Mouse (Mus musculus) layer of hippocampus, adult 9-11 months (tissue): ENCODE results near the gene Slc2a8.
A peak's percentile ranks its signal among the peaks of the same experiment; 100 is the strongest.

ENCODE experiments used
- DNase-seq: peaks from one replicate; pipeline ENCODE4 v3.0.0; 2022

The Slc2a8 gene

DNA sequence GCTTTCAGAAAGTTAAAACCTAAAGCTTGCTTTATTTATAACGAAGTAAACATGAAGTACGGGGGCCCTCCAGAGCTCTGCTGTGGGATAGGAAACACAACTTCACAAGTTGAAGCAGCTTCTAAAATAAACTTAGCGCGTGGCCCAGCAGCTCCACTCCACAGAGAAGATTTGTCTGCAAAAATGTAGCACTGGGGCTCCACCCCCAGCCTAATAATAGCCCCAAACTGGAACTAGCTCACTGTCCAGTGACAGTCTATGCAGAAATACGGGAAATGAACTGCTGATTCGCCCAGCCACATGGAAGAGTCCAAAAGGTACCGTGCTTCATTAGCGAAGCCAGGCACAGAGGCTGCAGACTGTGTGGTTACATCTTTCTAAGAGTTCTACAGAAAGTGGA lies 12.6 kb downstream of the Slc2a8 start:
- peak; percentile 75 for DNase-seq

DNA sequence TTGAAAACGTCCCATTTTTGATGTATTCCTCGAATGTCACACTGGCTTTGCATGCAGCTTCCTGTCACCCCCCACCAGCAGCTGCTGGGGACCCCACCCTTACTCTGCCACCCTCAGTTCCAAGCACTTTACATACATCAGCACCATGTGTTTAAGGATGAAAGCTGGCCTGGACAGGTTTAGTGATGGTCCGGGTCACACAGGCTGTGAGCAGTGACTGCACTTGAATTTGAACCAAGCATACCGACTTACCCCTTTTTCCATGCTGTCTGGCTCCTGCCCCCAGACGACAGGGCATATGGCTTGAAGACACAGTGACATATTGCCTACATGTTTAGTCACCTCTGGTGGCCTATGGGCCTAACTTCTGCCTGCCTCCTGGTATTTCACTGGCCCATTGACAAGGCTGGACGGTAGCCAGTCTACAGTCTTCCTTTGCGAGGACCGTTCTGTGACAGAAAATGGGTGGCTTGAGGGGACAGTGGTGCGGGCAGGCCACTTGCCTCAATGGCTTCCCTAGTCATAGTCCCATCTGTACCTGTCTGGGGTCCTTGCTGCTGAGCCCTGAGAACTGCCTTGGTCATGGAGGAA lies 13.8 kb downstream of the Slc2a8 start:
- no peak for DNase-seq

DNA sequence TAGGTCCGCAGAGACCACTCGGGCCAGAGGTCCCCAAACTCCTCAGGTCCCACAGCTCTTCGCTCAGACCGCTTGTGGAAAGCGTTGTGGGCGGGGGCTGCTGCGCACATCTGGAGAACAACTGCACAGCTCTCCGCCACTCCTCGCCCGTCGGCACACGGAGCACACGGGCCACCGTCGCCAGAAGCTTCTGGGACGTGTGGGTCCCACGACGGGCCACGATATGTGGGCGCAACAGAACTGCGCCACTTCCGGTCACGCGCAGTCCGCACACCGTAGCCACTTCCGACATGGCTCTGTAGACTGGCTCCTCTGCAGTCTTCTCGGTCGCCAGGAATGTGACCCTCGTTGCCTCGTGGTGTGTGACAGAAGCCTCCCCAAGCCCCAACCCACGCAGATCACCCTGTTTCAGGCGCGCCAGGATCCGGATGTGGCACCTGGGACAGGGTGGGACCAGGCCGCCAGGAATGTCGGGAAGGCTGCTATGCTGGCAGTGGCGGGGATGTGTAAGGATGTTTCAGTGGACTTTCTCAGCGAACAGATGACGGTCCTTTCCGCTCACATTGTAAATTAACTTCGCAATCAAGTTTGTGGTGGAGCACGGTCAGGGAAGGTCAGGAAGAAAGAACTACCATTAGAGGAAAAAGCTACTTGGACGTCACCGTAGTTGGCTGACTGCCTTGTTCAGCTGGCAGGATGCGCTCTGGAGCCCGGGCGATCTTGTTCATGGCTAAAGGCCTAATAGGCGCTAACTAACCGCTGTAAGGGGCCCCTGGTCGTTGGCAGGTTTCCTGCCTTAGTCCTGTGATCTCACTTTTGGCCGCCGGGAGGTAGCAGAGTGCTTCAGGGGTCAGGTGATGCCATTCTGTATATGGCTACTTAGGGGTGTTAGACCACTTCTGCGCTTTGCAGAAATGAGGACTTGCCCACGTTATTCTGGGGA lies 14.9 kb downstream of the Slc2a8 start:
- DNase-seq = peak; percentile 91

DNA sequence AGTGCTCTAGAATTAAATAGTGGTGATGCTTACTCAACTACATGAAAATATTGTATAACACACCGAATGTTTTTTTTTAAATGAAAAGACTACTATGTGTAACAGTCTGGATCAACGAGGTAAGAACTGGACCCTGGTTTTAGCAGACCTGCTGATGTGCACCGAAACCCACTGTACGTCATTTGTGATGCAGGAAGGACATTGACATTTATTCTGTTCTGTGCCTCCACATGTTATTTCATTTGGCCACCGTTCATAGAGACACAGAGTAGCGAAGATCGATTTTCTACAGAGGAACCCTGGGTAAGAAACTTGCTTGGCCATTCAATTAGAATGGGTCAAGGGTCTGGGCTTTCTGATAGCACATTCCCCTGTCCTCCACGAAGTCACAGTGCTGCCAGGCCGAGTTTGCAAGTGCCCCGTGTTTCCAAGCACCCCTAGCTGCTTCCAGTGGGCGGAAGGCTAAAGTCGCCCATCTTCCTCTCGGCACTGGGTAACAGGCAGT lies 15.6 kb downstream of the Slc2a8 start:
- no peak for DNase-seq

GRCm38 (mm10) chr2:32965511-32966183 lies 16.2 kb downstream of the Slc2a8 start:
- DNase-seq = no peak

- DNase-seq = no peak
Measured at GRCm38 (mm10) chr2:32964659-32965457, 17.0 kb downstream of the Slc2a8 start.

DNA sequence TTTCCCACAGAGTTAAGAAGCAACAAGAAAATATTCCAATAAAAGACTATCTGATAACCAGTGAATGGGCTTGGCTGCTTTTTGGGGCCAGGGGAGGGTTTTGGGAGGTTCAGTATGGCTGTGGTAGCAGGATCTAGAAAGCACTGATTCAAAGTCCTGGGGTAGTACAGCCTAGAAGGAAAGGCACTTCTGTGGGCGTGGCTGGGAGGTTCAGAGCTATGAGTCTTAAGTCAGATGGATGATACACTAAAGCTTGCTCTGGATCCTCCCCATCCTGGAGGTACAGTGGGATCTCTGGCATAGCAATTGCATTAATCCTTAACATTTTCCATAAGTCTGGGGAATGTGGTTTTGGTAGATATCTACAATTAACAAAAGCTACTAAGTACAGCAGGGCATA lies 17.9 kb downstream of the Slc2a8 start:
- DNase-seq = no peak

- DNase-seq = no peak
Measured at GRCm38 (mm10) chr2:32963544-32963943, 18.3 kb downstream of the Slc2a8 start.

DNA sequence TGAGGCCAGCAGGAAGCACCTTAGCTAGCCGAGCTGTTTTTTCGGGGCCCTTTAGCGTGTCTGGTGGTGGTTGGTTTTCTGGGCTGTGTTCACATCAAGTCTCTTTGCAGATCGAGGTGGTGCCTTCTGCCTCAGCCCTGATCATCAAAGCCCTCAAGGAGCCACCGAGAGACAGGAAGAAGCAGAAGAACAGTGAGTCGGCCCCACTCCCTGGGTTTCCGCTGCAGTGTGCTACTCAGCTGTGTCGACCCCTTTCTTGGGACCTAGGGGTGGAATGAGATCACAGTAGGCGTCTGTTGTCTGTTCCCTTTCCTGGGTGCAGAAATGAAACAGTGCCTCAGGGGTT lies 19.0 kb downstream of the Slc2a8 start:
- no peak for DNase-seq

- DNase-seq = no peak
Measured at GRCm38 (mm10) chr2:32962062-32962874, 19.6 kb downstream of the Slc2a8 start.

GRCm38 (mm10) chr2:32961192-32961995 lies 20.5 kb downstream of the Slc2a8 start, which contains the start of the genes Rpl12 and Lrsam1:
Rpl12 (plus strand) TSS chr2:32961559.
Lrsam1 (minus strand) TSS chr2:32961614.
- DNase-seq = peak; percentile 95

GRCm38 (mm10) chr2:32960273-32960672 lies 21.6 kb downstream of the Slc2a8 start:
- no peak for DNase-seq

DNA sequence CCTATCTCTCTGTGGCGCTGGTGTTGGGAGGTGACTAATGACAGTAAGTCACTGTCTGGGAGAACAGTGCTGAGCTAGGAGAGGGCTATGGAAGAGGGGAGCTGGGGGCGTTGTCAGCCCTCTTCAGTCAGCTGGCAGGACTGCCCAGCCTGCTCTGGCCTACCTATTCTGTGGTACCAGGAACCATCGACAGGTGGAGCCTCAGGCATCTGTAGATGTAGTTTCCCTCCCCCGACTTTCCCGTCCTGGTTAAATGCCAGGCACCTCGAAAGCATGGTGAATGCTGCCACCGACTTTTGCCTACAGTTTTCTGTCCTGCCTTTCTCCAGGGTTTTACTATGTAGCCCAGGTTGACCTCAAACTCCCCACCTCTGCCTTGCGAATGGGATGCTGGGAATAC lies 24.5 kb downstream of the Slc2a8 start:
- peak; percentile 45 for DNase-seq

DNA sequence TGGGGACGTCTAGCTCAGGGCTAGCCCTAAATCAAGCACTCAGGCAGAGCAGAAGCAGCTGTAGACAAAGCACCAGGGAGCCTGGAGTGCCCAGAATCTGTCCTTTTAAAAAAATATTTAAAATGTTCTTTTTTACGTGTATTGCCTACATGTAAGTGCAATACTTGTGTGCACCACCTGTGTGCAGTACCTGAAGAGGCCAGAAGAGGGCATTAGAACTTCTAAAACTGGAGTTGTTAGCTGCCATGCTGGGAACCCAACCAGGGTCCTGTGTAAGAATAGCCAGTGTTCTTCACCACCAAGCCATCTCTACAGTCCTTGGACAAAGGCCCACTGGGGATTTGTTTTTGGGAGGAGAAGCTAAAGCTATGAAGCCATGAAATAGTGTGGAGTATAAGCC lies 27.3 kb downstream of the Slc2a8 start:
- DNase-seq = no peak

DNA sequence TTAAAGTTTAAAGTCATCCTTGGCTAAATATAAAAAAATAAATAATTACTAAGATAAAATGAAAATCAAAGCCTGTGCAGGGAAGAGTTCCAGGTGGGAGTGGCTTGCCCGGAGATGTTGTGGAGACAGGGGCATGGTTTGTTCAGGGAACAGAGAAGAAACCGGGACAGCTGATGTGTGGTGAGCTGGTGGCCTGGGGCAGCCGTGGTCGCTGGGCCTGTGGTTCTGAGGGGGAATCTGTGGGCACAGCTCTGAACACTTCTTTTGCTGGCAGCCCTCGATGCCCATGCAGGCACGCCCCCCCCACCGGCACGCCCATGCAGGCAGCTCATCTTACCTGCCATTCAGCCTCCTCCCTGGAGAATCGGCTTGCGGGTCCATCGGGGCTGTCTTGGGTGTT lies 34.4 kb downstream of the Slc2a8 start:
- no peak for DNase-seq

GRCm38 (mm10) chr2:32940483-32940882 lies 41.4 kb downstream of the Slc2a8 start:
- no peak for DNase-seq

GRCm38 (mm10) chr2:32939418-32939817 lies 42.5 kb downstream of the Slc2a8 start:
- DNase-seq = no peak

DNA sequence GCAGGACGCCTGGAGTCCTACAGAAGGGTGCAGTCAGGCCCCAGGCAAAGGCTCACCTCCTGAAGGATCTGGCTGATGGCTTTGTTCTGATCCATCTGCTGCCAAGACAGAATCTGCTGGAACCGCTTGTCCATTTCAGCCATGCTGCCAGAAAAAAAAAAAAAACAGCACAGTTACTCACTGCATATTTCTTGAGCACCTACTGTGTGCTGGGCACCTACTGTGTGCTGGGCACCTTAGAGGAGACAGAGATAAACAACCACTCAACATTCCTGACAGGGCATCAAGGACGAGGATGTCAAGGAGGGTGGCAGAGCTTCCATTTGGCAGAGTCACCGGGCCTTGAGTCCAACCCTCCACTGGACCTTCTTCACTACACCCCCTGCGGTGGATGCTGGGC lies 43.1 kb downstream of the Slc2a8 start:
- no peak for DNase-seq

GRCm38 (mm10) chr2:32931730-32932129 lies 50.2 kb downstream of the Slc2a8 start:
- DNase-seq = no peak

DNA sequence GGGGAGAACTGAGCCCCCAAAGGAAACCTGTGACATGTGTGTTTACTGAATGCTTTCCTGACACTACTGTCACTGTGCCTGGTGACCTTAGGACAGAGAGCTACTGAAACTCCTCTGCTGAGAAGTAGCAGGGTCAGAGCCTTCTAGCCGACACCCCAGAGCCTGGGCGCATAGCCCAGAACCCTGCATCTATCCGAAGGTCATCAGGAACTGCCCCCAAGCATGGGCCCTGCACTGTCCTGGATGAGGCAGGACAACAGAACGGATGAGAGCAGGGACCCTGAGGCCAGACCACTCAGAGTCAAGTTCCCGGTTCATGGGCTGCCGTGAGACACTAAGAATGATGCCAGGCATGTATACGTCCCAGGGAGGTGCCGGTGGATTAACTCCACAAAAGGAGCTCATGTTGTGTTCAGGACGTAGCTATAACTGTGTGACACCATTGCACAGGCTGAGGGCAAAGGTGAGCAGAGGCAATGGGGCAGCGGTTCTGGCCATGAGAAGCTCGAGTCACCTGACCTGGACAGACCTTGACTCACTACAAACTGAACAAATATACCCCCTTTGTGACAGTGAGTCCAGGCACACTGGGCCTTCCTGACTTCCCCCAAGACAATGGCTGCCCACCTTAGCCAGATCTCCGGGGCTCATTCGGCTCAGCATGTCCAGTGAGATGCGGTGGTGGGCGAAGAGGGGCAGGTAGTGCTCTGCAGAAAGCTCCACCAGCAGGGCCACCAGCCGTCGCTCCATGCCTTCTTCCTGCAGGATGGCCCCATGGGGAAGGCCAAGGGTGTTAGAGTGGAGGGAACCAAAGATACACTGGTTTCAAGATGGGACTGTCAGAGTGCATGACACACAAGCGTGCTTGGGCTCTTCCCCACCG lies 52.7 kb downstream of the Slc2a8 start:
- DNase-seq = no peak
